Mouse (Mus musculus) ES-Bruce4 (cell line): ENCODE measurements at regions not wholly inside any gene's neighbourhood (a gene's known extent, or its start where the extent isn't known, plus 50 kb on each side); places are given as distances from the start of the nearest gene placed in this dataset.

Experiments
- H3K27ac ChIP-seq: 2 replicates; pipeline ENCODE4 v1.5.1; 2012; ENCODE audit warnings: low read length, inconsistent platforms; ENCODE audit not compliant: insufficient read depth
- H3K27me3 ChIP-seq: 2 replicates; pipeline ENCODE4 v1.6.1; 2012; ENCODE audit warnings: mild to moderate bottlenecking, low read length, inconsistent platforms; ENCODE audit not compliant: control insufficient read depth, poor library complexity, insufficient read depth, severe bottlenecking
- H3K36me3 ChIP-seq: 2 replicates; pipeline ENCODE4 v1.6.1; 2012; ENCODE audit warnings: inconsistent platforms, mild to moderate bottlenecking, low read length, moderate library complexity; ENCODE audit not compliant: control insufficient read depth, poor library complexity, insufficient read depth, severe bottlenecking
- H3K4me1 ChIP-seq: one replicate; pipeline ENCODE4 v1.8.1; 2011; ENCODE audit warnings: low read length; ENCODE audit not compliant: control insufficient read depth, insufficient read depth
- H3K4me3 ChIP-seq: 2 replicates; pipeline ENCODE4 v1.5.1; 2011; ENCODE audit warnings: low read depth, mild to moderate bottlenecking, low read length
- H3K9ac ChIP-seq: 2 replicates; pipeline ENCODE4 v1.6.1; 2012; ENCODE audit warnings: low read depth, mild to moderate bottlenecking, inconsistent platforms; ENCODE audit not compliant: poor library complexity, severe bottlenecking
- H3K9me3 ChIP-seq: replicated peaks from 2 replicates; pipeline ENCODE4 v1.6.1; 2012; ENCODE audit warnings: mild to moderate bottlenecking, low read length, inconsistent platforms; ENCODE audit not compliant: control insufficient read depth, poor library complexity, insufficient read depth, severe bottlenecking
- CTCF ChIP-seq: IDR thresholded peaks from one replicate; pipeline ENCODE4 v1.8.1; 2011; ENCODE audit warnings: low read depth, low read length
- EP300 ChIP-seq: IDR thresholded peaks from 2 replicates; pipeline ENCODE4 v1.6.1; 2011; ENCODE audit warnings: low read depth, low read length; ENCODE audit not compliant: insufficient read depth
- POLR2A ChIP-seq: IDR thresholded peaks from one replicate; pipeline ENCODE4 v1.8.1; 2011; ENCODE audit warnings: low read length; ENCODE audit not compliant: insufficient read depth

- Histone ChIP-seq H3K9ac (no peak overlapping the region), H3K4me1 (no peaks in the 10 kb centered on the region), H3K4me3 (no peak overlapping the region), H3K27me3 (no peaks in the 10 kb centered on the region), H3K36me3 (no peaks in the 10 kb centered on the region), H3K9me3 (no peaks in the 10 kb centered on the region), H3K27ac (no peak overlapping the region)
- TF ChIP-seq POLR2A: no peak
- TF ChIP-seq EP300: no peak
- TF ChIP-seq CTCF: no peak
Observed at GRCm38 (mm10) chr13:37609085-37609484, 169.1 kb upstream of the Rreb1 start.

GRCm38 (mm10) chr13:37611387-37611786 lies 166.8 kb upstream of the Rreb1 start:
- no peaks in the 10 kb centered on the region for H3K4me1 ChIP-seq
- H3K4me3 ChIP-seq: no peak overlapping the region
- H3K27ac ChIP-seq: no peak overlapping the region
- TF ChIP-seq EP300 (no peak), POLR2A (no peak), CTCF (no peak)
- no peaks in the 10 kb centered on the region for H3K27me3 ChIP-seq
- no peak overlapping the region for H3K9ac ChIP-seq
- no peaks in the 10 kb centered on the region for H3K9me3 ChIP-seq
- H3K36me3 ChIP-seq: no peaks in the 10 kb centered on the region

- no peaks in the 10 kb centered on the region for H3K9me3 ChIP-seq
- TF ChIP-seq POLR2A (no peak), CTCF (no peak), EP300 (no peak)
- no peak overlapping the region for H3K9ac ChIP-seq
Observed at GRCm38 (mm10) chr13:37617015-37617414, 161.2 kb upstream of the Rreb1 start.

GRCm38 (mm10) chr13:37619841-37620725 lies 158.1 kb upstream of the Rreb1 start:
- Histone ChIP-seq H3K9ac (no peak overlapping the region), H3K27me3 (no peaks in the 10 kb centered on the region), H3K4me1 (no peaks in the 10 kb centered on the region), H3K27ac (no peak overlapping the region), H3K9me3 (no peaks in the 10 kb centered on the region), H3K36me3 (no peaks in the 10 kb centered on the region), H3K4me3 (no peak overlapping the region)
- TF ChIP-seq POLR2A (no peak), CTCF (no peak), EP300 (no peak)

More at GRCm38 (mm10) chr13:37617015-37617414, 161.2 kb upstream of the Rreb1 start:
- Histone ChIP-seq H3K4me3 (no peak overlapping the region), H3K4me1 (no peaks in the 10 kb centered on the region), H3K36me3 (no peaks in the 10 kb centered on the region), H3K27me3 (no peaks in the 10 kb centered on the region), H3K27ac (no peak overlapping the region)

- TF ChIP-seq POLR2A (no peak), EP300 (no peak), CTCF (no peak)
- Histone ChIP-seq H3K36me3 (no peaks in the 10 kb centered on the region), H3K4me3 (no peak overlapping the region), H3K4me1 (no peaks in the 10 kb centered on the region), H3K27me3 (no peaks in the 10 kb centered on the region), H3K27ac (no peak overlapping the region), H3K9ac (no peak overlapping the region), H3K9me3 (no peaks in the 10 kb centered on the region)
Observed at GRCm38 (mm10) chr13:37621319-37622050, 156.7 kb upstream of the Rreb1 start.
